Mouse (Mus musculus): ENCODE measurements around the gene Slco2a1. TPM values are rescaled to one million over a fixed set of nuclear protein-coding genes. Genes with fewer than 3 reads are reported as not detected.

Slco2a1 gene
- polyA plus RNA-seq, 1 experiment = 0.12 TPM

DNA sequence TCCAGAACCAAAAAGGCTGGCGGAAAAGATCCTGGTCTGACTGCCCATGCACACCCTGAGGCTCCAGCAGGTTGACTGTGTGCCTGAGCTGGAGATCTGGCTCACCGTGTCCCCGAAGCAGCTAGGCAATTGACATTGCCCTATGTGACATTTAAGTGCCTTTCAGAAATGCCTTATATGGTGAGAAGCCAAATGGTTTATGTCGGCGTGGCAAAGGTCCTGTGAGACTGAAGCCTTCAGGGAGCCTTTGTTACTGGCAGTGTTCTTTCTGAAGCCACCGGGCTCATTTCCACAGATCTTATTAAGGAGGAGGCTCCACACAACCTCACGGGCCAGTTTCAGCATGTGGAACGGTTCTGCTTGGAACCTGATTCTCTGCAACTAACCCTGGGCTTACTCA is 98.8 kb downstream of the Slco2a1 start:
- no peaks in the 10 kb centered on the region for H3K27me3 ChIP-seq (ENCODE audit: control insufficient read depth, insufficient read depth, insufficient read length)
- H3ac ChIP-seq (ENCODE audit: control insufficient read depth, insufficient read length) = no peak overlapping the region
- no peak overlapping the region for H3K4me3 ChIP-seq
- no peaks in the 10 kb centered on the region for H3K79me2 ChIP-seq (ENCODE audit: control insufficient read depth, insufficient read depth)
- TF ChIP-seq MAX (IDR thresholded peaks at IDR 0.05; ENCODE audit: low read depth) (no peak), E2F4 (IDR thresholded peaks at IDR 0.05; ENCODE audit: insufficient read depth) (no peak), MYOD1 (IDR thresholded peaks at IDR 0.05; ENCODE audit: control insufficient read depth in 1 of 3, insufficient read length in 2 of 3, low read depth in 2 of 3) (no peak), TCF3 (IDR thresholded peaks at IDR 0.05; ENCODE audit: insufficient read length, low read depth) (no peak), POLR2AphosphoS2 (IDR thresholded peaks at IDR 0.05; ENCODE audit: insufficient read length, low read depth) (no peak), USF1 (IDR thresholded peaks at IDR 0.05; ENCODE audit: low read depth) (no peak), SRF (IDR thresholded peaks at IDR 0.05; ENCODE audit: control insufficient read depth, insufficient read length, low read depth) (no peak), CEBPB (IDR thresholded peaks at IDR 0.05; ENCODE audit: insufficient read depth, poor library complexity, severe bottlenecking) (no peak), POLR2A (IDR thresholded peaks at IDR 0.05; ENCODE audit: insufficient read length, low read depth) (no peak), MYOG (IDR thresholded peaks at IDR 0.05; ENCODE audit: control insufficient read depth in 1 of 3, insufficient read depth in 1 of 3, insufficient read length in 2 of 3, low read depth in 2 of 3) (no peak)
- H3K36me3 ChIP-seq (ENCODE audit: control insufficient read depth, insufficient read depth) = no peaks in the 10 kb centered on the region
- H3K4me2 ChIP-seq (ENCODE audit: low read depth) = no peak overlapping the region

DNA sequence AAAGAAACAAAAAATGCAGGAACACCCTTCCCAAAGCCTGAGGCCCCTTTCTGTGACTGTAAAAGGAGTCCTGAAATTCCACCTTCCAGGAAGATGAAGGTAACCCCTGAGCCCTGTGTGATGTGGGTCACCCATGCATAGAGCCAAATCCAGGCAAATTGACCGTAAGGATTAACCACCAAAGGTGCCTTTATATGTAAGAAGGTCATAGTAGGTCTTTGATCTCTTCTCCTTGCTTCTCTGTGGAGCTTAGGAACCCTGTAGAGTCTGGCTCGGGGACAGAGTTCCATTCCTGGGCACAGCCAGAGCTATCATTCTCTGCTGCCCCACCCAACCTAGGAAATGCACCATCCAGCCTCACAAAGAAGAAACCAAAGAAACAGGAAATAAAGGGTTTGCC is 100.1 kb downstream of the Slco2a1 start:
- TF ChIP-seq MAX (IDR thresholded peaks at IDR 0.05; ENCODE audit: low read depth) = no peak
- no peak for TF ChIP-seq SRF (IDR thresholded peaks at IDR 0.05; ENCODE audit: control insufficient read depth, insufficient read length, low read depth)
- TF ChIP-seq POLR2A (IDR thresholded peaks at IDR 0.05; ENCODE audit: insufficient read length, low read depth) = no peak
- no peak for TF ChIP-seq CEBPB (IDR thresholded peaks at IDR 0.05; ENCODE audit: insufficient read depth, poor library complexity, severe bottlenecking)
- TF ChIP-seq MYOD1 (IDR thresholded peaks at IDR 0.05; ENCODE audit: control insufficient read depth in 1 of 3, insufficient read length in 2 of 3, low read depth in 2 of 3) = no peak
- TF ChIP-seq TCF12 (IDR thresholded peaks at IDR 0.05; ENCODE audit: insufficient read depth, poor library complexity, severe bottlenecking) = no peak
- TF ChIP-seq MYOG (IDR thresholded peaks at IDR 0.05; ENCODE audit: control insufficient read depth in 1 of 3, insufficient read depth in 1 of 3, insufficient read length in 2 of 3, low read depth in 2 of 3) = no peak
- TF ChIP-seq TCF3 (IDR thresholded peaks at IDR 0.05; ENCODE audit: insufficient read length, low read depth) = no peak
- no peak for TF ChIP-seq E2F4 (IDR thresholded peaks at IDR 0.05; ENCODE audit: insufficient read depth)
- no peak for TF ChIP-seq USF1 (IDR thresholded peaks at IDR 0.05; ENCODE audit: low read depth)
- no peak for TF ChIP-seq POLR2AphosphoS2 (IDR thresholded peaks at IDR 0.05; ENCODE audit: insufficient read length, low read depth)
- no peak for TF ChIP-seq REST (IDR thresholded peaks at IDR 0.05; ENCODE audit: insufficient read depth, insufficient read length)
- Histone ChIP-seq H3K36me3 (ENCODE audit: control insufficient read depth, insufficient read depth) (no peaks in the 10 kb centered on the region), H3K79me2 (ENCODE audit: control insufficient read depth, insufficient read depth) (no peaks in the 10 kb centered on the region), H3ac (ENCODE audit: control insufficient read depth, insufficient read length) (no peak overlapping the region), H3K4me3 (no peak overlapping the region), H3K4me2 (ENCODE audit: low read depth) (no peak overlapping the region), H3K27me3 (ENCODE audit: control insufficient read depth, insufficient read depth, insufficient read length) (no peaks in the 10 kb centered on the region)

DNA sequence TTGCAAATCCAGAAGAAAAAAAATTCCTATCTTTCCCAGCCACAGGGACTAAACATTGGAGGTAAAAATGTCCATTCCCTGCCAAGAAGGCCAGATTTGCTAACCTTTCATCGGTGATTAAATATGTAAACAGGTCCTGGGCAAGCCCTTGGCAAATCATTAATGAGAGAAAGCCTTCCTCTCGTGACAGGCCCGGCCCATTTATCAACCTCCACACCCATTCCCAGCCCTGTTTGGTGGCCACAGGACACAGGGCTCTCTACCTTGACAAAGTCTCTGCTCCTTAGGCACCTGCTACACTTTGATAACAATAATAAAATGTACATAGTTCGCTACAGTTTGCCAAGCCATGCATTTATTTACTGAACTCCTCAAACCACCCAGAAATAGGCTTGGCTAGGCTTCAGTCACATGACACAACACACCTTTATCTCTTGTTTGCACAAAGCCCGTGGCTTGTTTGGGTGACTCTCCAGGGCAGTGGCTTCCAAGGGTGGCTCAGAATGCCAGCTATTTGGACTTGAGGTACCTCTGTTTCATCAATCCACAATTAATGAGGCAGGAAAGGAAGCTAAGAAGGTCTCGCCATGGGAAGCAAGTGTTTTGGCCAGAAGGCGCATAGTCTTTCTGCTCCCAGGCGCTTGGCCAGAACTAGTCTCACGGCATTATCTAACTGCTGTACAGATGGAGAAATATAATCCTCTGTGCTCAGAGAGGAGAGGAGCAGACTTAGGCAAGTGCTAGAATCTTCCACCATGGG is 101.8 kb downstream of the Slco2a1 start:
- Histone ChIP-seq H3K27me3 (ENCODE audit: control insufficient read depth, insufficient read depth, insufficient read length) (no peaks in the 10 kb centered on the region), H3K4me3 (no peak overlapping the region), H3K79me2 (ENCODE audit: control insufficient read depth, insufficient read depth) (no peaks in the 10 kb centered on the region), H3K36me3 (ENCODE audit: control insufficient read depth, insufficient read depth) (no peaks in the 10 kb centered on the region), H3K4me2 (ENCODE audit: low read depth) (no peak overlapping the region), H3ac (ENCODE audit: control insufficient read depth, insufficient read length) (no peak overlapping the region)
- TF ChIP-seq TCF3 (IDR thresholded peaks at IDR 0.05; ENCODE audit: insufficient read length, low read depth) = no peak
- no peak for TF ChIP-seq REST (IDR thresholded peaks at IDR 0.05; ENCODE audit: insufficient read depth, insufficient read length)
- TF ChIP-seq MYOD1 (IDR thresholded peaks at IDR 0.05; ENCODE audit: control insufficient read depth in 1 of 3, insufficient read length in 2 of 3, low read depth in 2 of 3) = no peak
- TF ChIP-seq E2F4 (IDR thresholded peaks at IDR 0.05; ENCODE audit: insufficient read depth) = no peak
- no peak for TF ChIP-seq POLR2A (IDR thresholded peaks at IDR 0.05; ENCODE audit: insufficient read length, low read depth)
- TF ChIP-seq TCF12 (IDR thresholded peaks at IDR 0.05; ENCODE audit: insufficient read depth, poor library complexity, severe bottlenecking) = no peak
- TF ChIP-seq MYOG (IDR thresholded peaks at IDR 0.05; ENCODE audit: control insufficient read depth in 1 of 3, insufficient read depth in 1 of 3, insufficient read length in 2 of 3, low read depth in 2 of 3) = no peak
- TF ChIP-seq CEBPB (IDR thresholded peaks at IDR 0.05; ENCODE audit: insufficient read depth, poor library complexity, severe bottlenecking) = no peak
- no peak for TF ChIP-seq MAX (IDR thresholded peaks at IDR 0.05; ENCODE audit: low read depth)
- TF ChIP-seq POLR2AphosphoS2 (IDR thresholded peaks at IDR 0.05; ENCODE audit: insufficient read length, low read depth) = no peak
- TF ChIP-seq USF1 (IDR thresholded peaks at IDR 0.05; ENCODE audit: low read depth) = no peak
- no peak for TF ChIP-seq SRF (IDR thresholded peaks at IDR 0.05; ENCODE audit: control insufficient read depth, insufficient read length, low read depth)

DNA sequence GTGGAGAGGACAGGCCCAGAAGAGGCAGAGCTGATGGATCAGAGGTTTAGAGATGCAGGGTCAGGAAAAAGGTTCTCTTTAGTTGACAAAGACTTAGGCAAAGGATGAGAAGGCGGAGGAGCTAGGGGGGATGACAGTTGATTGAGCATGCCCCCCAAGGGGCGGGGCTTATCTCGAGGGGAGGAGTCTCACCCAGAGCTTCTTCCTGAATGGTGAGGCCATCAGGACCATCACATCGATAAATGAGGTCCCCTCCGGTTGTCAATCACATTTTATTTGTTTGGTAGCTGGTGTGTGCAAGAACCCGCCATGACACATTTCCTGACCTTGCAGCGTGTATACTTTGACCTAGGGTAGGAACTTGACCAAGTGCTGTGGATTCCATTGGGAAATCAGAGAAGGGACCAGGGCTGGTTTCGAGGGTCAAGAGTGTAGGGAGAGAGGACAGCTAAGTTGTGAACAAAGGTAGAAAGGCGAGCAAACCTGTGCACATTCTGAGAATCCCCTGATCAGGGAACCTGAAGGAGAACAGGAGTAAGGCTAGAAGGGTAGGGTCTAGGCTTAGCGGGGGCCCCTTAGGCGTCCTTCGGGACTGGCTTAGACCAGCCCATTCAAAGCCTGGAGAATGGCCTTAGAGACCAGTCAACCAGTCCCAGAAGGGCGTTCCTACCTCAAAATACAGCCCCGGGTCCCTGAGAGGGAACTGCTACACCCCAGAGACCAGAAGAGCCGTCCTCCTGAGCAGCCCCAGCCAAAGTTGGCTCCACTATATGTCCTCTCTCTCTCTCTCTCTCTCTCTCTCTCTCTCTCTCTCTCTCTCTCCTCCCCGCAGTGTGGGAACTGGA is 102.7 kb downstream of the Slco2a1 start:
- Histone ChIP-seq H3K27me3 (ENCODE audit: control insufficient read depth, insufficient read depth, insufficient read length) (no peaks in the 10 kb centered on the region), H3K4me2 (ENCODE audit: low read depth) (no peak overlapping the region), H3ac (ENCODE audit: control insufficient read depth, insufficient read length) (no peak overlapping the region), H3K4me3 (no peak overlapping the region), H3K79me2 (ENCODE audit: control insufficient read depth, insufficient read depth) (no peaks in the 10 kb centered on the region), H3K36me3 (ENCODE audit: control insufficient read depth, insufficient read depth) (no peaks in the 10 kb centered on the region)
- TF ChIP-seq TCF3 (IDR thresholded peaks at IDR 0.05; ENCODE audit: insufficient read length, low read depth) = no peak
- no peak for TF ChIP-seq USF1 (IDR thresholded peaks at IDR 0.05; ENCODE audit: low read depth)
- TF ChIP-seq REST (IDR thresholded peaks at IDR 0.05; ENCODE audit: insufficient read depth, insufficient read length) = no peak
- TF ChIP-seq MAX (IDR thresholded peaks at IDR 0.05; ENCODE audit: low read depth) = no peak
- TF ChIP-seq POLR2AphosphoS2 (IDR thresholded peaks at IDR 0.05; ENCODE audit: insufficient read length, low read depth) = no peak
- TF ChIP-seq CEBPB (IDR thresholded peaks at IDR 0.05; ENCODE audit: insufficient read depth, poor library complexity, severe bottlenecking) = no peak
- no peak for TF ChIP-seq POLR2A (IDR thresholded peaks at IDR 0.05; ENCODE audit: insufficient read length, low read depth)
- no peak for TF ChIP-seq MYOD1 (IDR thresholded peaks at IDR 0.05; ENCODE audit: control insufficient read depth in 1 of 3, insufficient read length in 2 of 3, low read depth in 2 of 3)
